Mouse (Mus musculus) left cerebral cortex, adult 9 months (tissue): Measurements from ENCODE around the gene Mucl3.

Source experiments
- DNase-seq, 2 experiments: peaks; one replicate each; pipeline ENCODE4 v3.0.0; 2022; ENCODE audit warnings: low spot score in 2 of 2

Gene Mucl3

DNA sequence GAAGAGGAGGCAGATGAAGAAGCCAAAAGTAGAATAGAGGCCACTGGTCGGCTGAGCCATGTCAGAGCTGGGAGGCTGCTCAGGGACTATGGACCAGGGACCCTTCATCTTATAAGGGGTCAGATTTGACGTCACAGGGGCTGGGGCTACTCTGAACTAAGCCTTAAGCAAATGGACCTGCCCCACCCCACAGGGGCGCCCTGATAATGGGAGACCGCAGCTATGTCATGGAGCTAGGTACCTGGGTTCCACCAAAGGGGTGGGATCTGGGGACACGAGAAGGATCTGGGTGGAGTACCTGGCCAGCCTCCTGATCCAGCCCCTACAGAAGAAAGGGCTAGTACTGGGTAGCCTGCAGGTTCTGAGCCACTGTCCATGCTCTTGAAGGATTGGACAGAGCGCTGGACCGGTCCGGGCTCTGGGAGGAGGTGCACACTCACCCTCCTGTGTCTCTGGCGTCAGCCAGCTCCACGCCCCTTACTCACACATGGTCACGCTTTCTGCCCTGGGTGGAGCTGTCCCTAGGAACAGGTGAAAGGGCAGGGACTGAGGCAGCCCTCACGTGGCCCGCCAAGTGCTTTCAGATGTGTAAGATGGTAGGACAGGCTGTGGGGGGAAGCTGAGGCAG, at the start of gene Mucl3:
TSS of gene Mucl3 (minus strand) at position 87 of the 628 bp plus-strand sequence.
- no peak for DNase-seq

DNA sequence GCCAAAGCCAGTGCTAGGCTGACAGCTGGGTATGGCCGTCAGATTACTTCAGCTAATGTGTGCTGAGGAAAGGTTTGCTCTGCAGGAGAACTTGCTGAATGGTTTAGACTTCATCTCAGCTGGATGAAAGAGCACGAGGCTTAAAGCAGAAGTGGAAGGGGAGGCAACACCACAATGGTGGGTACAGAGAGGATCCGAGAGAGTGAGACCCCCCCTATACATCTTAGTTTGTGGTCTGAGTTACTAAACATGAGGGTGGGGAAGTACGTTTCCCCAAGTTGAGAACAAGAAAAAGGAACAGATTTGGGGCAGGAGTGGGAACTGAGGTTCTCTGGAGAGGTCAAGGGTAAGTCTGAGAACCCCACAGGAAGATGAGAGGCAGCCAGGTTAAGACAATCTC, 48.9 kb upstream of the Mucl3 start:
- DNase-seq, result no peak

DNA sequence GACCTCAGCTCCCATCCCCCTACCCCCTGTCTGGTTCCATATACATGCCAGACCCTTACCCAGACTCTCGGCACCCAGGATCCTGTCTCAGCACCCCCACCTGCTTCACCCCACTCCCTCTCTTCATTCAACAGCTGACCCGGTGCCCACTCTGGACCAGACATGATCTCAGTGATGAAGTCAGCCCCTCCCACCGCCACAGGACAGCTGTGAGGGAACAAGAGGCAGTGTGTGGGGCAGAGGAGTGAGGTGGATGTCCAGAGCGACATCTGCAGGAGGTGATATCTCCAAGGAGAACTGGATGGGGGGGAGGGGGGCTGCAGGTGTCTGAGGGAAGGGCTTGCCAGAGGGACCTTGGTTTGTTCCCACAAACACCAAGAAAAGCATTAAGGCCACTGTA, 48.3 kb upstream of the Mucl3 start:
- no peak for DNase-seq

DNA sequence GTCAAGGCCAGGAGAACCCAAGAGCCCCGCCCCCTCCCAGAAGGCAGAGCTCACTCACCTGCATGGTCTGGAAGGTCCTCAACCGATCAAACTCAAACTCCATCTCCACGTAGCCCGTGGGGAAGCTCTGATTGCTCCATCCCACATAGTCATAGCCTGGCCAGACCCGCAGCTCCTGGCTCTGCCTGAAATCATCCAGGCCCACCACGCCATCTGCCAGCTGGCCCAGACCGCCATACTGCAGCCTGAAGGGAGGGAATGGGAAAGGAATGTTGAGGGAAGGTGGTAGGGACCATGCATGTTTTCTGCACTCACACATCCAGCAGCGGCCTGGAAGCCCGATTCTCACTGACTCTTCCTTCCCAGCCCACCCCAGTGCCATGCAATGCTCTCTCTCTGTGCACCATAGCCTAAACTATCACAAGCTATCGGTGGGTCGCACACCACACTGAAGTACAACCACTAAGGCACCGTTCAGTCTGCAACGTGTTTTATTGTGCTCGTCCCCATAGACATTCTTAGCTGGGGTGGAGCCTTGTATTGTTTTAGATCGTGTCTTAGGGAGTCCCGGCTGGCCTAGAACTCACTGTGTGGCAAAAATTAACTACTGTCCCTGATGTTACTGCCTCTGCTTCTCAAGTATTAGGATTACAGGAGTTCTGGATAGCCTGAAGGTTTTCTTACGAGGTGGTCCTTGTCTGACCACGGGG, 46.6 kb upstream of the Mucl3 start:
- no peak for DNase-seq

DNA sequence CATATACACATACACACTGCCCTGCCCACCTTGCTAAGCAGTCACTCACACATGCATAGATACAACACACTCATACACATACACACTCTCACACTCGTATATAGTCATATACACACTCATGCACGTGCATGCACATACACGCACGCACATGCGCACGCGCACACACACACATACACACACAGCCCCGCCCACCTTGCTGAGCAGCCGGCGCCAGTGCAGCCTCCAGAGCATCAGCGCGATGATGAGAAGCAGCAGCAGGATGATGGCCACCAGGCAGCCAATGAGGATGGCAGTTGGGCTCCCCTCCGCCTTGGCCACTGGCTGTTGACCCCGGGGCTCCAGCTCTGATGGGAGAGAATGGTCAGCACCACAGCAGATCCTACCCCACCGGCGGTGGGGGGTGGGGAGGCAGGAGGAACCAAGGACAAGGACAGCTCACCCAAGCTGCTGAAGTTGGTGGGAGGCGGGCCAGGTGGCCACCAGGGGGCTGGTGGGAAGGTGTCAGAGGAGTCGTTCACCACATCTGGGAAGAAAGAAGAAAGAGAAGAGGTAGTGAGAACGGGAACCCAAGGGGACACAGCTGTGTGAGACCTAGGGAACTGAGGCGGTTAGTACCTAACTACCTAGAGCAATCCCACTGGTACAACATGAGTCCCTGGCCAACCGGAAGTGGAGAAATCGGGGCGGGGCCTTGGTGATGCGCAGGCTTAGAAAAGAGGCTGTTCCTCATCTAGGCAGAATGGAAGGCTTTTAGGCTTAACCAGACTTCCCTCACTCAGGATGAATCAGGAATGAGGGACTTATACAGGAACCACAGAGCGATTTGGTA, 45.1 kb upstream of the Mucl3 start:
- DNase-seq, result no peak

DNA sequence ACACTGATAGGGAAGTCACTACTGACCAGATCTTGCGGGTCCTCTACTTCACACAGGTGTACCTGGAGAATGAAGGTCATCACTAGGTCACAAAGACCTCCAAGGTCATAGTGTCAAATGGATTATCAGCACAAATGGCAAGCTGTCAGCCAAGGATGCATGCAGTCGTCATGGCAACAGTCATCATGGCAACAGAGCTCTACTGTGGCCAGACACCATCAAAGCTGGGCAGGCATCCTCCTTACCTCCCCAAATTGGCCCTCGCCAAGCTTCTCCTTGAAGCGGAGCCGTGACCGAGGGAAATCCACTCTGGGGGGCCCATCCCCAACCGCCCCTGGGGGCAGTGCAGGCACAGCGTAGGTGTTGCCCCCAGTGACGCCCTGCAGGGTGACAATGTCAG, 41.6 kb upstream of the Mucl3 start:
- DNase-seq, result no peak

DNA sequence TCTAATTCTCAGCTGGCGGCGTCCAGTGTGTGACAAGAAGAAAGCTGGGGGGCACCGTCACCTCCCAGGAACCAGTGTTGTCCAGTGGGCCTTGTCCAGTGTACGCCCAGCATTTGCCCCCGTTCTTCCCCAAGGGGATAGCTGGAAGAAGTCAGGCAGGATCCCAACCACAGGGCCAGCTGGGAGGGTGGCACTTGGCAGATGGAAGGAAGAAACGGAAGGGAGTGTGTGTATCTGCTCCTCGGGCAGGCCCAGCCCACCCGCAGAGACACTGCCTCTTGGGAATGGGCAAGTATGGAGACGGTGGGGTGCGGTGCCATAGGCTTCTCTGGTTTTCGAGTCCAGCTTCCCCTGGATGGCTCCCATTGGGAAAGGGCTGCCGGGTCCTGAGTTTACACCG, 38.5 kb upstream of the Mucl3 start:
- no peak for DNase-seq

DNA sequence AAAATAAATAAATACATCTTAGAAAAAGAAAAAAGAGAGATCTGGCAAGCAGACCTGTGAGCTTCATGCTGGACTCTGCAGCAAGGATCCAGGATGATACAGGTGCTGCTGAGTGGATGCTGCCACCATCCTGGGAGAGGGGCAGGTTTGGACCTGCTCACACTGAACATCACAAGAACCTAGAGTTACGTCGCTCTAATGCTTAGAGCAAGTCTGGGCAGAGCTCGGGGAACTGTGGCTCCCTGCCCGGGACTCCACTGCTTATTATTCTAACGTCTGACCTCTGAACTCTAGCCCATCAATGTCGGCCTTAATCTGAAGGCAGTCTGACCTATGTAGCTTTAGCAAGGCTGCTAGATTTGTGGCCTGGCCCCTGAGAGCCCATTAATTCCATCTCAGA, 37.1 kb upstream of the Mucl3 start:
- DNase-seq, result no peak

DNA sequence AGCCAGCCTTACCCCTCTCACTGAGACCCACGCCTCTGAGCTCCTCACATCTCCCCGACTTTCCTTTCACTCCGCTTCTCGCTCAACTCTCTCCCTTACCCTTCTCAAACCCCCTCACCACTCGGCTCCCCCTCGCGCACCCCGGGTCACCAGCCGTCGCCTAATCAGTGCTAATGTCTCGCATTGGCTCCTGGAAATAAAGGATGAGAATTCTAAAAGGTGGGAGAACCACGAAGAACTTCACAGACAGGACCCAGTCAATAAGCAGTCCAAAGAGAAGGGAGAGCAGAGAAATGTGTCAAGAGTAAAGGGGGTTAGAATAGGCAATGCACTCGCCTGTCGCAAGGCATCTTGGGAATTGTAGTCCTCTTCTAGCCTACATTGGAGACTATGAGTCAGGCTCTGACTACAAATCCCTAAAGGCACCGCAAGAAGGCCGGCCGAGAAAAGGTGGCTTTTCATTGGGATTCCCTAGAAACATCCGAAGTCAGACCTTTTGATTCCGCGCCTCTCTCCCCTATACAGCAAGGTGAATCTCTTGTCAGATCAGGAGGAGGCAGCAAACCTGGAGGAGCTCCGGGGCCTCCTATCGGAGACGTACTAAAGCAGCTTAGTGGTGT, 30.0 kb upstream of the Mucl3 start, which contains the start of gene Gtf2h4:
TSS of gene Gtf2h4 (minus strand) at position 324 of the 620 bp plus-strand sequence.
- peak; percentile 92 to 96 for DNase-seq

DNA sequence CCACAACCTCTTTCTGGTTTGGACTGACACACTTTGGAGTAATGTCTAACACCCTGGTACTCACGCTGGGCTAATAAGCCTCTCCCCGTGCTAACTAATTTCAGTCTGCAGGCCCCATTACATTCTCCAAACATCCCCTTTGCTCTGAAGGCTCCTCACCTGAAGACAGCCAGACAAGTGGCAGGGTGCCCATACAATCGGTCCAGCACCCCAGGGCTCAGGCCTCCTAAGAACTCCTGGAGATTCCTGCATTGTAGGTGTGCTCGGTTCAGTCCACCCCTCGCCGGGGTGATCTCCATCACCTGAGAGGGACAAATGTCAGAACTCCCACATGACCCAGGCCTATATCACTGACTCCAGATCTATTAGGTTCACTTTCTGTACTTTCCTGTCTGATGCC, 29.0 kb upstream of the Mucl3 start:
- DNase-seq, result no peak

DNA sequence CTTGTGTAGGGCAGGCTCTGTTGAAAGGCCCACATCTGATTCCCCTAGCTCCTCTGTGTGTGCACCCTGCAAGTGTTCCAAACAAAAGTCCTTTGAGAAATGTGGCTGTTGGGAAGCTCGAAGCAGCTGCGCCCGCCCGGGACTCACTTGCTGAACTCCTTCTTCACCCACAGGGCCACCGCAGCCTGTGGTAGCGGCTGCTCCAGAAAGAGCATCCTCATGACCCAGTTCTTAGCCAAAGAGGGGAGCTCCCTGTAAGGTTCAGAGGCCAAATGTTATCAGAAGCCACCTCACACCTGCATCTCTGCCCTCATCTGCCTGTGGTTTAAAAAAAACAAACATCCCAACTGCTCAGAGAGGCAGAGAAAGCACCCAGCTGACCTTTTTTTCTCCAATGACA, 28.4 kb upstream of the Mucl3 start:
- no peak for DNase-seq

DNA sequence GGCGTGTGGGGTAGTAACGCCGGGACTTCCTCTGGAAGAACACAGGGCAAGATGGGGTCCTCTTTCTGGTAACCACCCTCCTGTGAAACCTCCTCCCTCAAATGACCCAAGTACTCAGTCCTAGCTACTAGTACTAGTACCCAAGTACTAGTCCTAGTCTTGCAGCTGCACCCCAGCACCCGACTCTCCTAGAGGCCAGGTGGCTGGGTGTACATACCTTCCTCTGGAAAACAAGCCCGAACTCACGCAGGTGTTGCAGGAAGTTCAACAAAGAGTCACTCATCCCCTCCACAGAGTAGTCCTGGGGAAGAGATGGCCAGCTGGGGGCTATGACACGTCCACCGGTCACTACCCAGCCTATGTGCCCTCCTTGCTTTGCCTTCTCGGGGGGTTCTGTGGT, 26.2 kb upstream of the Mucl3 start:
- no peak for DNase-seq

DNA sequence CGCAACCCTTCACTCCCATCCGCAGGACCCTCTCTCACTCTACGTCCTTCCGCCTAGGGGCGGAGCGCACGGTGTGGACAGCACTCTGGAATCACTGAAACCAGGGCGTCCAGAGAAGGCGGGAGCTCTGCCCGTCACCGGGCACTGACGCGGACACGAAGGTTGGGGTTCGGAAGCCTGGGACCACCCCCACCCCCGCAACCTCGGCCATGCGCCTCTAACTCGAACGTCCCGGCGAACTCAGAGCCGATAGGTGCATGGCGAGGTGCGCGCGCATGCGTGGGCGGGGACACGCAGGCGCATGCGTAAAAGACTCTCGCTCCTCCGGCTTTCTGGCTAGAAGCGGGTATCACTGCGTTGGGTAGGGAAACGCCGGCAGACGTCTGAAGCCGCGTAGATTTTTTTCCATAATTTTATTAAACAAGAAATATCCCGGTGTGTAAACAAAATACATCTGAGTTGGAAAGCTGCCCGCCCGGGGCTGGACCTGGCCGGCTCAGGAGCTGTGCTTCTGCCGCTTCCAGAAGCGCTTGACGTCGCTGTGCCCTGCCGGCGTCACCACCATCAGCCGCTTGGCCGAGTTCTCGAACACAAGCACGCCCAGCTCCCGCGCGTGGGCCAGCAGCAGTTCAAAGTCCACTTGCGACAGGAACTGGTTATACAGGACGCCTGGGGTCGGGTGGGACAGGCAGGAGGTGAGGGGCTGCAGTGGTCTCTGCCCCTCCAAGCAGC, 24.0 kb upstream of the Mucl3 start, which contains the start of gene Vars2:
TSS of gene Vars2 (minus strand) at position 259 of the 732 bp plus-strand sequence.
- DNase-seq, result peak; percentile 90 to 97

DNA sequence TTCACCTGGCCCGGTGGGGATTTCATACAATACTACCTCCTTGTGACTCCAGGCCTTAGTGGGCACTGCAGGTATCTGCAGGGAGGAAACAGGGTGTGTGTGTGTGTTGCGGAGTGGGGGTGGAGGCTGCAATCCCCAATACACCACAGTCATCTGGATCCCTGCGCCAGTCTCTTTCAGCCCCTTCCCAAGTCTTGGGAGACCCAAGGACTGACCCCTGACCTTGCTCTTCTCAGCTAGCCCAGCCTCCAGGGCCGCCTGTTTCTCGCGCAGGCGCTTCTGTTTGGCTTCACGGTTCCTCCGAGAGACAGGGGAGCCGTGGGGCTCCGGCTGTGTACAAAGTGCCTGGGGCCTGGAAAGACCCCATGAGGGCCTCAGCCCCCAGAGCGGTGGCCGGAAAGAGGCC, 23.4 kb upstream of the Mucl3 start:
- peak in 1 of 2 experiments; percentile 28 for DNase-seq

DNA sequence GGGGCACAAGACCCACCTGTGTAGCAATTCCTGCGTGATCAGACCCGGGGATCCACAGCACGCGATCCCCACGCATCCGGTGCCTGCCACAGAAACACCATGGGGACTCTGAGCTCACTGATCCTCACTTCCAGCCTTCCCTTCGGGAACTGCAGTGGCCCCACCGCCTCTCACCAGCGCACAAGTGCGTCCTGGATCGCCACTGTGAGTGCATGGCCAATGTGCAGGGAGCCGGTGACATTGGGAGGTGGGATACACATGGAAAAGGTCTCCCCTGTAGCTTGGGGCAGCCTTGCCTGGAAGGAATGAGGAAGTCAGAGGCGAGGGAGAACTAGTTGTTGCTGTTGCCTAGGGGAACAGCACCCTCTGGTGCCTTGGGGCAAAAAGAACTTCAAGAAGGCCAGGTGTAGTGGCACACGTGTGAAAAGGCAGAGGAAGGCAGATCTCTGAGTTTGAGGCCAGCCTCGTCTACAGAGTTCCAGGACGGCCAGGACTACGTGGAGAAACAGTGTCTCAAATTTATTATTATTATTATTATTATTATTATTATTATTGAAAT, 22.5 kb upstream of the Mucl3 start:
- DNase-seq, result peak in 1 of 2 experiments; percentile 44

DNA sequence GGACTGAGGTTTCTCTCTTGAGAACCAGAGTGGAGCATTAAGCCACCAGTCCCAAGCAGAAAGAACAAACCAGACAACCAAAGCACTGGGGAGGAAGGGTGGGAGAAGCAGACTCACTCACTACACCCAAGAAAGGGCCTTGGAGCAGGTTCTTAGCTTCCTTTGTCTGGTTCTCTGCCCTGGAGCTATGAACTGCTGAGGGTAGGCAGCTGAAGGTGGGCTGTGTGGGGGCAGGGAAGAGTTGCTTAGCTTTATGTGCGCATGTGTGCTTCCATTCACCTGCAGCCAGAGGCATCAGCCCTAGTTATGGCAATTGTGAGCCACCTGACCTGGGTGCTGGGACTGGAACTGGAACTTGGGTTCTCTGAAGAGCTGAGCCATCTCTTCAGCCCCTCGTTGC, 9.6 kb upstream of the Mucl3 start:
- DNase-seq, result no peak

DNA sequence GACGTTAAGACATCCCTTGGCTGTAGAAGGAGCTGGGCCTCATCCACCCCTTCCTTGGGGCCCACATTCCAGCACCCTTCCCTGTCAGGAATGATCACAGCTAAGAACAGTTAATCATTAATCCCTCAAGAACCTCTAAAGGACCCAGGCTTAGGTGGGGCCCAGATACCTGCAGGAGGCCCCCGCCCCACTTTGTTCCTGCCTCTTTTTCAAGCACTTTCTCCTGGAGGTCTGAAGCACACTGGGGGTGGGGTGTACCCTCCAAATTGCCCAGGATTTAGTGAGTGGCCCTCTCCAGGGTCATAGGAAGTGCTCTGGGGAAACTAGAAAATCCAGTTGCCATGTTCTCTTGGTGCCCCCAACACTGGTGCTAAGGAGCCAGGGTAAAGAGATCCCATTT, 5.9 kb upstream of the Mucl3 start:
- DNase-seq, result no peak

DNA sequence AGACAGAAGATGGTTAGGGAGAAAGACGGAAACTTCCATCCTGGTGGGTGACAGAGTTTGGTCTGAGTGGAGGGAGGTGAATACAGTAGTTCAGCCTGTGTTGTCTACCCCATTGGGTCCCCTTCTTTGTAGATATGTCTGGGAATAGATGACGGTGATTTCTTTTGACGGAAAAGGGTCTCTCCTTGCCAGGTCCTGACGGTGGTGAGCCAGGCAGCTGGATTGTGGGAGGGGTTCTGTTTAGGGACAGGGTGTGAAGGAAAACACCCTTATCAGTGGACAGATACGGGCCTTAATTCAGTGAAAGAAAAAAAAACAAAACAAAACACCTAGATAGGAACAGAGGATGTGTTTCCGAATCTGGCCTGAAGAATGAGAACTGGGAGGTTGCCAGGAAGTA, 4.1 kb downstream of the Mucl3 start:
- no peak for DNase-seq

DNA sequence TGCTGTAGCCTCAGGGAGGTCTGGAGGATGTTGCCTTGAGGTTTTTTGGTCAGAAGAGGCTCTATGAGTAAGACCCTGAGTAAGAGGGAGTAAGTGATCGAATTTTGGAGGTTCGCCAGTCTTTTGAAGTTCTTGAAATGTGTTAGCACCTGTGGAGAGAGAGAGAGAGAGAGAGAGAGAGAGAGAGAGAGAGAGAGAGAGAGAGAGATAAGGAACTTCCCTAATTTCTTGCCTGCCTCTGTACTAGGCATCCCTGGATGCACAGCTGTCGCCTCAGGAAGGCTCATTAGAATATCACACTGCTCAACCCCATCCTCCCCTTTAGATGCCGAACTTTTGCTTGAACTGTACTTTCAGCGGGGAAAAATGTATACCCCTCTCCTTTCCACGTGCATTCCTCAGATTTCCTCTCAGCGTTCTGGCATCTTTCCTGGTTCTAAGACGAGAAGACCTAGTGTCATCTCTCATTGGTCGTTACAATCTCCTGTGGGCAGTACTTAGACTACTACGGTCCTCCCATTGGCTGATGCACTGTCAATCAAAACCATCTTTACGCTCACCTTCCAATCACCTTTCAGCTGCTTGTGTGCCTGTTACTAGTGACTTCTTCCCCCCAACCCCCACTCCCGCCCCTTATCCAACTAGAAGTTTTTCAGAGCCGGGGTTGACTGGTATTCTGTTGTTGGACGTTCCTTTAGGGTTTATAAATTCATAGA, 4.9 kb downstream of the Mucl3 start:
- DNase-seq, result peak in 1 of 2 experiments; percentile 68

DNA sequence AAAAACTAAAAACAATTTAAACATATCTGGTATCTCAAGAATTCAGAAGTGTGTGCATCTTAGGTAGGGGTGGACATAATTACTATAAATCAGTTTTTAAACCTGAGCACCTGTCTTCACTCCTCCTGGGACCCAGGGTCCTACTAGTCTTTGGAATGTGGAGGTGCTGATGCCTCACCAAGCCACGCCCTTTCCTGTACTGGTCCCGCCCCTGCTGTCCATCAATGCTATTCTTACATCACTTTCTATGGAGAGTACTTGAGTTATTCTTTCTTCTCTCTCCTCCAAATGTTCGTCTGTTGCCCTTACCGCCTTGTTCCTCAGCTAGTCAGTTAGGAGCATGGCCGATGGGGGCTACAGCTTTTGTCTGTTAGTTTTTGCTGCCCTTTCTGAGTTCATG, 7.1 kb downstream of the Mucl3 start:
- DNase-seq, result peak in 1 of 2 experiments; percentile 50
